Mouse (Mus musculus): ENCODE data around the gene Chn2. TPM values are rescaled to one million over a fixed set of nuclear protein-coding genes. Genes with fewer than 3 reads are reported as not detected.
A peak's percentile ranks its signal among the peaks of the same experiment; 100 is the strongest.

The Chn2 gene
- polyA plus RNA-seq, 1 experiment, result 22.8 TPM

- DNase-seq, result no peak
- TF ChIP-seq POLR2A (IDR thresholded peaks at IDR 0.05; ENCODE audit: low read depth, low read length) (no peak), CTCF (conservative IDR thresholded peaks at IDR 0.05; ENCODE audit: insufficient read depth, insufficient read length, low read depth, low read length) (no peak)
- 78% methylated on average over 14 of the region's 14 CpGs for WGBS
These were observed 144.6 kb downstream of the Chn2 start for GRCm38 (mm10) chr6:54183825-54184578.

DNA sequence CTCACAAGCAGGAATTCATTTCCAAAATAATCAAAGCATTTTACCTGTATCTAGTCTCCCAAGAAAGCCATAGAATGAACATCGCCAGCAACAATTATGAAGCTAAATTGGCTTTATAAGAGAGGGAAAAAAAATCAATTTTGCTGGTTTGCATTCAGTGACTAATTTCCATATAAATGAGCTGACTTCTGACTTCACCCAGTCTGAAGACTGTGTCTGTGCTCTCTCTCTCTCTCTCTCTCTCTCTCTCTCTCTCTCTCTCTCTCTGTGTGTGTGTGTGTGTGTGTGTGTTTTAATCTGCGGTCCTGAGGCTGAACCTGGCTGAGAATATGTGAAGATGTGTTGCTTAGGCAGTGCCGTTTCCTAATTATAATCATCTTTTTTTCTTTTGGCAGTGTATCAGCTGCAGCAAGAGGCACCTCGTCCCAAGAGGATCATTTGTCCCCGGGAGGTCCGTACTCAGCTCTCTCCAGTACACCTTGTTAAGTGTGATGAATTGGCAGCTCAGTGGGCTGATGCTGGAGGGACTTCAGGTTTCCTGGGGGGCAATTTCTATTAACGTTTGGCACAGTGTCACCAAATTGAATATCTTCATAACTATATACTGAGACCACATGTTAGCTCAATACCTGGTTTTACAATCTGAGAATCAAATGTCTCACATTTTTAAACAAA lies 154.4 kb downstream of the Chn2 start:
- no peak for DNase-seq
- no peaks in the 10 kb centered on the region for H3K36me3 ChIP-seq (ENCODE audit: control insufficient read depth, insufficient read depth, low read length)
- WGBS, result 69% methylated on average over 7 of the region's 7 CpGs

More at GRCm38 (mm10) chr6:54183825-54184578, 144.6 kb downstream of the Chn2 start:
- H3K4me3 ChIP-seq (ENCODE audit: insufficient read depth, low read depth, low read length), result no peak overlapping the region
- H3K36me3 ChIP-seq (ENCODE audit: control insufficient read depth, insufficient read depth, low read length), result no peaks in the 10 kb centered on the region
- H3K27me3 ChIP-seq (replicated peaks; ENCODE audit: control insufficient read depth, insufficient read depth, low read length), result no peaks in the 10 kb centered on the region
- H3K27ac ChIP-seq (ENCODE audit: insufficient read depth, low read depth, low read length), result no peak overlapping the region
- no peaks in the 10 kb centered on the region for H3K4me1 ChIP-seq (ENCODE audit: control insufficient read depth, insufficient read depth, low read length)

DNA sequence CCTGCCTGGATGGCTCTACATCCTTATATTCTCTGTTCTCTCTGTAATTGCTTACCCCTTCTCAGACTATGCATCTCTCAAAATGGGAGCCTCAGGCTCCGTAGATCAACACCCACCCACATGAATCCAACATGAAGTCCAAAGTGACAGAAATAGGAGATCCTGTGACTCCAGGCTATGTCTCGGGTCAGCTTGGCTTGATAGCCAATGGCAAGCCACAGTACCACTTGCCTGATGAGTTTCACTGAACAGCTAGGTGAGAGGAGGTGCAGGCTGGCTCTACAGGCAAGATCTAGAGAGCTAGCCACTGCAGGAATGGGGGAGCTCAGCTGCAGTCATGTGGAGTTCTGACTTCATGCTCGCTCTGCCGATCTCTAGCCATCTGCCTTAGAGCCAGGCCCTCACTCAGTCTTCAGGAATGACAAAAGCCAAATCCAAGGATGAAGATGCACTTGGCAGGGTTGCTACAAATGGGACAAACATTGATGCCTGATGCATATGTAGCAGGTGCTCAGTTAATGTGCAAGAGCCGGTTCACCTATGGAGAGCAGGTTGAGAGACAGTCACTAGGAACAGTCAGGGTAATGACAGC lies 158.6 kb downstream of the Chn2 start:
- Histone ChIP-seq H3K27ac (ENCODE audit: insufficient read depth, low read depth, low read length) (no peak overlapping the region), H3K27me3 (replicated peaks; ENCODE audit: control insufficient read depth, insufficient read depth, low read length) (no peaks in the 10 kb centered on the region), H3K4me3 (ENCODE audit: insufficient read depth, low read depth, low read length) (no peak overlapping the region), H3K36me3 (ENCODE audit: control insufficient read depth, insufficient read depth, low read length) (no peaks in the 10 kb centered on the region), H3K4me1 (ENCODE audit: control insufficient read depth, insufficient read depth, low read length) (peaks cover 14% of the 10 kb centered on the region)
- 96% methylated on average over 5 of the region's 5 CpGs for WGBS
- DNase-seq, result no peak
- TF ChIP-seq CTCF (conservative IDR thresholded peaks at IDR 0.05; ENCODE audit: insufficient read depth, insufficient read length, low read depth, low read length), result no peak
- TF ChIP-seq POLR2A (IDR thresholded peaks at IDR 0.05; ENCODE audit: low read depth, low read length), result no peak

More for the DNA sequence above, 154.4 kb downstream of the Chn2 start:
- TF ChIP-seq POLR2A (IDR thresholded peaks at IDR 0.05; ENCODE audit: low read depth, low read length) (no peak), CTCF (conservative IDR thresholded peaks at IDR 0.05; ENCODE audit: insufficient read depth, insufficient read length, low read depth, low read length) (no peak)
- no peak overlapping the region for H3K27ac ChIP-seq (ENCODE audit: insufficient read depth, low read depth, low read length)
- no peaks in the 10 kb centered on the region for H3K27me3 ChIP-seq (replicated peaks; ENCODE audit: control insufficient read depth, insufficient read depth, low read length)
- H3K4me1 ChIP-seq (ENCODE audit: control insufficient read depth, insufficient read depth, low read length), result no peaks in the 10 kb centered on the region
- H3K4me3 ChIP-seq (ENCODE audit: insufficient read depth, low read depth, low read length), result no peak overlapping the region

GRCm38 (mm10) chr6:54199516-54199915 lies 160.2 kb downstream of the Chn2 start:
- Histone ChIP-seq H3K36me3 (ENCODE audit: control insufficient read depth, insufficient read depth, low read length) (no peaks in the 10 kb centered on the region), H3K4me1 (ENCODE audit: control insufficient read depth, insufficient read depth, low read length) (peaks cover 18% of the 10 kb centered on the region), H3K27me3 (replicated peaks; ENCODE audit: control insufficient read depth, insufficient read depth, low read length) (no peaks in the 10 kb centered on the region), H3K4me3 (ENCODE audit: insufficient read depth, low read depth, low read length) (no peak overlapping the region), H3K27ac (ENCODE audit: insufficient read depth, low read depth, low read length) (no peak overlapping the region)
- WGBS, result 39% methylated on average over 4 of the region's 4 CpGs
- DNase-seq, result no peak
- no peak for TF ChIP-seq CTCF (conservative IDR thresholded peaks at IDR 0.05; ENCODE audit: insufficient read depth, insufficient read length, low read depth, low read length)
- no peak for TF ChIP-seq POLR2A (IDR thresholded peaks at IDR 0.05; ENCODE audit: low read depth, low read length)

- 82% methylated on average over 11 of the region's 11 CpGs for WGBS
- no peak for DNase-seq
These were observed 160.8 kb downstream of the Chn2 start for GRCm38 (mm10) chr6:54200031-54200722.

DNA sequence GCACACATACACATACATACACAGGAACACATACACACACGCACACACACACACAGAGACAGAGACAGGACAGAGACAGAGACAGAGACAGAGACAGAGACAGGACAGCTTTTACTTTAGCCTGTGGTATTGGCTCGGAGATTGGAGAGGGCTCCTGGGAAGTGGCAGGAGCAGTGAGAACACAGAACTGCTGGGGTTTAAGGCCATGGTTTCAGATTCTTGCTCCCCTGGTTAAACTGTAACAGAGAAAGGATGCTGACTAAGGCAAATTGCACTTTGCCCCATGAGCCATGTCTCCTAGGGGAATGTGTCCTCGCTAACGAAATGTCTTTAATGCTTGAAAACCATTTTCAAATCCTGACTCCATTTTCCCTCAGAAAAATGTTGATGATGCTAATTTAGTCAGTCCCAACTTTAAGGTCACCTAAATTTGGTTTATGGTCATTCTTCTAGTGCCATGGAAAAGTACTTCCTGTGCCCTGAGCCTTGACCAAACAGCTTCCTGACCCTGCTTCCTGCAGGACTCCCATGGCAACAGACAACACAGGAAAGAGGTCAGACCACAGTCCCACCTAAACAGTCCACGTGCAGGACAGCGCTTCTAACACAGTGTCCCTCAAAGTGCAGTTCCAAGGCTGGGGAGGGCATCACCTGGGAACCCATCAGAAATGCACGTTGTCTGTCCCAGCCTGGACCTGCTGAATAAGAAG lies 163.1 kb downstream of the Chn2 start:
- no peaks in the 10 kb centered on the region for H3K27me3 ChIP-seq (replicated peaks; ENCODE audit: control insufficient read depth, insufficient read depth, low read length)
- no peak overlapping the region for H3K4me3 ChIP-seq (ENCODE audit: insufficient read depth, low read depth, low read length)
- H3K27ac ChIP-seq (ENCODE audit: insufficient read depth, low read depth, low read length), result peak overlapping the region; percentile 86
- WGBS, result 34% methylated on average over 7 of the region's 7 CpGs
- H3K36me3 ChIP-seq (ENCODE audit: control insufficient read depth, insufficient read depth, low read length), result no peaks in the 10 kb centered on the region
- H3K4me1 ChIP-seq (ENCODE audit: control insufficient read depth, insufficient read depth, low read length), result peaks cover 21% of the 10 kb centered on the region
- TF ChIP-seq CTCF (conservative IDR thresholded peaks at IDR 0.05; ENCODE audit: insufficient read depth, insufficient read length, low read depth, low read length) (no peak), POLR2A (IDR thresholded peaks at IDR 0.05; ENCODE audit: low read depth, low read length) (no peak)
- DNase-seq, result peak; percentile 89

More at GRCm38 (mm10) chr6:54200031-54200722, 160.8 kb downstream of the Chn2 start:
- Histone ChIP-seq H3K36me3 (ENCODE audit: control insufficient read depth, insufficient read depth, low read length) (no peaks in the 10 kb centered on the region), H3K27ac (ENCODE audit: insufficient read depth, low read depth, low read length) (no peak overlapping the region), H3K27me3 (replicated peaks; ENCODE audit: control insufficient read depth, insufficient read depth, low read length) (no peaks in the 10 kb centered on the region), H3K4me3 (ENCODE audit: insufficient read depth, low read depth, low read length) (no peak overlapping the region), H3K4me1 (ENCODE audit: control insufficient read depth, insufficient read depth, low read length) (peaks cover 18% of the 10 kb centered on the region)
- TF ChIP-seq CTCF (conservative IDR thresholded peaks at IDR 0.05; ENCODE audit: insufficient read depth, insufficient read length, low read depth, low read length) (no peak), POLR2A (IDR thresholded peaks at IDR 0.05; ENCODE audit: low read depth, low read length) (no peak)

Data from kidney, adult 2 months (tissue).